Mouse (Mus musculus) hindbrain, embryonic 14.5 days (tissue): ENCODE data around the gene Taok3. TPM values are rescaled to one million over a fixed set of nuclear protein-coding genes. Genes with fewer than 3 reads are reported as not detected.

Source experiments
- ATAC-seq: fragments of 200-750 bp; cut with Nextera tagmentation; 2 replicates; pipeline ENCODE4 v1.8.0; 2017; ENCODE audit warnings: moderate number of reproducible peaks, mild to moderate bottlenecking, moderate TSS enrichment, moderate library complexity; ENCODE audit not compliant: low FRiP score
- DNase-seq: peaks from one replicate; pipeline ENCODE4 v3.0.0-alpha.2; 2015; ENCODE audit warnings: low spot score
- H3K27ac ChIP-seq: fragments of 300-500 bp; sonication (generic); 2 replicates; pipeline ENCODE4 v1.5.1; 2014; ENCODE audit warnings: mild to moderate bottlenecking, moderate library complexity
- H3K27me3 ChIP-seq: fragments of 300-500 bp; sonication (generic); 2 replicates; pipeline ENCODE4 v1.6.1; 2014; ENCODE audit warnings: mild to moderate bottlenecking, low read length, mixed read lengths; ENCODE audit not compliant: control insufficient read depth, insufficient read depth
- H3K36me3 ChIP-seq: fragments of 300-500 bp; sonication (generic); replicated peaks from 2 replicates; pipeline ENCODE4 v1.6.1; 2014; ENCODE audit not compliant: control insufficient read depth, insufficient read depth
- H3K4me1 ChIP-seq: fragments of 300-500 bp; sonication (generic); replicated peaks from 2 replicates; pipeline ENCODE4 v1.6.1; 2014; ENCODE audit warnings: antibody characterized with exemption, low read length, mixed read lengths; ENCODE audit not compliant: control insufficient read depth, insufficient read depth
- H3K4me2 ChIP-seq: fragments of 300-500 bp; sonication (generic); replicated peaks from 2 replicates; pipeline ENCODE4 v1.6.1; 2014; ENCODE audit warnings: mild to moderate bottlenecking, moderate library complexity
- H3K4me3 ChIP-seq: fragments of 300-500 bp; sonication (generic); replicated peaks from 2 replicates; pipeline ENCODE4 v1.5.1; 2014; ENCODE audit warnings: mild to moderate bottlenecking, low read length
- H3K9ac ChIP-seq: fragments of 300-500 bp; sonication (generic); 2 replicates; pipeline ENCODE4 v1.6.1; 2014
- H3K9me3 ChIP-seq: fragments of 300-500 bp; sonication (generic); 2 replicates; pipeline ENCODE4 v1.6.1; 2016; ENCODE audit warnings: low read length; ENCODE audit not compliant: control insufficient read depth
- WGBS: fragments of 180-500 bp; shearing (Covaris S2); extraction: QIAGEN DNeasy Blood & Tissue Kit; methylation state at CpG from one replicate; pipeline ENCODE4 v1.1.7; 2014; 5-methylcytosine and 5-hydroxymethylcytosine counted together
- polyA plus RNA-seq: library from polyadenylated mRNA; unstranded; fragments of >200 nt; fragmentation: Nextera tagmentation; extraction: Ambion mirVana; gene quantifications from 2 replicates; pipeline ENCODE4 v1.2.1, GENCODE M21; 2014

The Taok3 gene
- polyA plus RNA-seq, 1 experiment from 2014 or later, result 50.4 TPM

DNA sequence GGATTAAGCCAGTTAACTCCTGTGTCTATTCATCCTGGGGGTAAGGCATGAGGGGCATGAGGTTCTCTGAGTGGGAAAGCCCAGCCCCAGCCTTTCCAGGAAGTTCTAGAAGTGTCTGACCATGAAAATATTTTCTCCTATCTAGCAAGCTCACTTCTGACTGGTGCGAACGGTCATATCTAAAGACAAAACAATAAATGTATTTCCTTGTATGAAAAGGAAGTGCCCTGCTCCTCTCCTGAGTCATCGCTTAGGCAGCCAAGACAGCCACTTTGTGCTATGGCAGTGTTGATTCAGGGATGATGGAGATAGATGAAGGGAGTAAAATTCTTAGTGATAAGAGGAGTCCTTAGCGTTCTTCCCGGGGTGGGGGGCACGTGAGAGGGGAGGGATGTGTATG, 3.2 kb downstream of the Taok3 start:
- Histone ChIP-seq H3K9me3 (no peaks in the 10 kb centered on the region), H3K27ac (no peak overlapping the region), H3K9ac (no peak overlapping the region), H3K4me3 (no peak overlapping the region), H3K4me1 (peaks cover 14% of the 10 kb centered on the region), H3K4me2 (no peak overlapping the region), H3K27me3 (0 out of 2 replicates have a peak, but pooled peaks cover 7% of the 10 kb centered on the region), H3K36me3 (no peaks in the 10 kb centered on the region)
- 88% methylated on average over 6 of the region's 6 CpGs for WGBS
- DNase-seq (no peak), ATAC-seq (no peak)

DNA sequence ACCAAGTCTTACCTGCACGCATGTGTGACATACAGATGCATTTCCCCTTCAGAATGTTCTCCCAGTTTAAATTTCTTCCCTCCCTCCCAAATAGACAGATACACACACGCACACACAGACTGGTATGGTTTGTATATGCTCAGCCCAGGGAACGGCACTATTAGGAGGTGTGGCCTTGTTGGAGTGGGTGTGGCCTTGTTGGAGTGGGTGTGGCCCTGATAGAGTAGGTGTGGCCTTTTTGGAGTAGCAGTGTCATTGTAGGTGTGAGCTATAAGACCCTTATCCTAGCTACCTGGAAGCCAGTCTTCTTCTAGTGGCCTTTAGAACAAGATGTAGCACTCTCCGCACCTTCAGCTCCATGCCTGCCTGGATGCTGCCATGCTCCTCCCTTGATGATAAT, 3.9 kb downstream of the Taok3 start:
- Histone ChIP-seq H3K27ac (no peak overlapping the region), H3K4me2 (no peak overlapping the region), H3K4me3 (no peak overlapping the region), H3K9ac (no peak overlapping the region), H3K9me3 (no peaks in the 10 kb centered on the region), H3K27me3 (0 out of 2 replicates have a peak, but pooled peaks cover 7% of the 10 kb centered on the region), H3K4me1 (peaks cover 14% of the 10 kb centered on the region), H3K36me3 (no peaks in the 10 kb centered on the region)
- no peak for DNase-seq
- WGBS, result 88% methylated on average over 4 of the region's 4 CpGs
- no peak for ATAC-seq

DNA sequence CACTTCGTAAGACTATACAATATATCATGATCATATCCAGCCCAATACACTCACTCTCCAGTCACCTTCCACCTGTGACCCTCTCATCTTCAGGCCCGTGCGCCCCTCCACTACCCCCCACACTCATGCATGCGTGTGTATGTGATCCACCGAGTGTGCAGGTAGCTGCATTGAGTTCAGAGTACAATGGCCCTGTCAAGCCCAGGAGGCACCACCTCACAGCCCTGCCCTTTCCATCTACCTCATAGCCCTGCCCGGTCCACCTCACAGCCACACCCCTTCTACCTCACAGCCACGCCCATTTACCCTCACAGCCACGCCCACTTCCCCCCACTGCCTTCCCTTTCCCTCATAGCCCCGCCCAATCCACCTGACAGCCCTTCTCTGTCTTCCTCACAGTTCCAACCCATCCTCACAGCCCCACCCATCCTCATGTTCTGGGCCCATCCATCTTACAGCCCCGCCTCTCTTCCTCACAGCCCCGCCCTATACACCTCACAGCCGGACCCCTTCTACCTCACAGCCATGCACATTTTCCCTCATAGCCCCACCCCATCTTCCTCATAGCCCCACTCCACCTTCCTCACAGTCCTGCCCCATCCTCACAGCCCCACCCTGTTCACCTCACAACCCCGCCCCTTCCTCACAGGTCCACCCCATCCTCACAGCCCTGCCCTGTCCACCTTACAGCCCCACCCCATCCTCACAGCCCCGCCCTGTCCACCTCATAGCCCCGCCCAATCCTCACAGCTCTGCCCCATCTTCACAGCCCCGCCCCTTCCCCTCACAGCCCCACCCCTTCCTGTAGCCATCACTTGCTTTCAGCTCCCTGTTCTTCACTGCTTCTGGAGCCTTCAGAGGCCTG, 5.8 kb downstream of the Taok3 start:
- ATAC-seq, result peak; percentile 34; the same call in 1 of the 2 replicates
- WGBS, result 84% methylated on average over 16 of the region's 16 CpGs
- H3K4me3 ChIP-seq, result no peak overlapping the region

DNA sequence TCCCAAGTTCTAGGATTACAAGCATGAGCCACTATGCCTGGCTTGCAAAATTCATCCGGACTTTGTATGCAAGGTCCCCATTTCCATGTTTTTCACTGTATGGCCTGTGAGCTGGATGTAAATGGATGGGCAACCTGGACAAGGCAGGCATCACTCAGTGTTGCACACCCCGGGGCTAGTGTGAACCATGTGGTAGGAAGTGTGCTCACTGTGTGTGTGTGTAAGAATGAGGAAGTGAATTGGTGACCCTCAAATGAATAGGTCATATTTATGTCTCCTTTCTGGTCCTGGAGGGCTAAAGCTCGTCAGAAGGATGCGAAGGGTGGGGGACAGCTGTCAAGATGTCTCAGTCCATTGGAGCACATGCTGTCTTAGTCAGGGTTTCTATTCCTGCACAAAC, 7.1 kb downstream of the Taok3 start:
- Histone ChIP-seq H3K9me3 (no peaks in the 10 kb centered on the region), H3K36me3 (no peaks in the 10 kb centered on the region), H3K4me3 (no peak overlapping the region), H3K27me3 (no peaks in the 10 kb centered on the region), H3K9ac (no peak overlapping the region), H3K4me2 (no peak overlapping the region), H3K4me1 (no peaks in the 10 kb centered on the region), H3K27ac (no peak overlapping the region)
- DNase-seq (no peak), ATAC-seq (no peak)
- 87% methylated on average over 4 of the region's 4 CpGs for WGBS

More for the DNA sequence above, 5.8 kb downstream of the Taok3 start:
- DNase-seq, result no peak
- Histone ChIP-seq H3K27ac (no peak overlapping the region), H3K9me3 (no peaks in the 10 kb centered on the region), H3K27me3 (0 out of 2 replicates have a peak, but pooled peaks cover 7% of the 10 kb centered on the region), H3K9ac (no peak overlapping the region), H3K4me1 (peaks cover 11% of the 10 kb centered on the region), H3K36me3 (no peaks in the 10 kb centered on the region), H3K4me2 (no peak overlapping the region)

DNA sequence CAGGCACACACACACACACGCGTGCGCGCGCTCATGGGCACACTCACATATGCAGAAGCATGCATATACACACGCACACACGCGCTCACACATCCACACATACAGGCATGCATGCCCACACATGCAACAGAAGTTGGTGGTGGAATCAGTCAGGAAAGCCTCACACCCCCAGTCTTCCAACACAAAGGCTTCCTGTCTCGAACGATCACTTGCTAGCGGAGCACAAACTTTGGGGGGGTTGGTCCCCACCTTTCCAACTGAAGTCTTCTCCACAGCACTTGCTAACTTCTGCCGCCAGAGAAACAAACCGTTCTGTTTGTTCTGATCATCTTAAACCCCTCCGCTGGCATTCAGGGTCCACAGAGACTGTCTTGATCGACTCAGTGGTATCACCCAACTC, 10.8 kb downstream of the Taok3 start:
- Histone ChIP-seq H3K36me3 (no peaks in the 10 kb centered on the region), H3K27me3 (no peaks in the 10 kb centered on the region)

DNA sequence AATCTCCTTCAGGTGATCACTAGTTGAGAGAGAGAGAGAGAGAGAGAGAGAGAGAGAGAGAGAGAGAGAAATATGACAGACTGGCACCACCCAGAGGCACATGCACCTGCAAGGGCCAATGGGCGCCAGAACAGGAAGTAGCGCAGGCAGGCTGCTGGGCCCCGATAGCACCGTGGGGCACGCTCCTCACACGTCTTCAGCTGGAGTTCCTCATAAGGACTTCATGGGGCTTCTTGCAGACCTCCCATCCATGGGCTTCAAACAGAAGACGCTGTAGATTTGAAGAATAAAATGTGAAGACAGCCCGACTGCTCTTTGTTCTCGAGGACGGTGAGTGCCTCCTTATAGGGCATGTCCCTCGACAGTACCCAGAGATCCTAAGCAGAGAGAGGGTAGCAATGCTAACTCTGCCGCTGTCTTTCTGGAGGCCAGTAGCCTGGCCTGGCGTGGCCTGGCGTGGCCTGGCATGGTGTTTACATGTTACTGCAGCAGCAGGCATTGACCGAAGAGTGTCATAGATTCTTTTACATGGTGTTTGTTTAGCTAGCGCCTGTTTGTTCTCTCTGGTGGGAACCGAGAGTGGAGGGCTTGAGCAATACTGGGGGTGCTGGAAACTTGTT, 13.6 kb downstream of the Taok3 start:
- WGBS, result 87% methylated on average over 17 of the region's 17 CpGs

More for the DNA sequence above, 10.8 kb downstream of the Taok3 start:
- WGBS, result 95% methylated on average over 15 of the region's 15 CpGs
- Histone ChIP-seq H3K4me3 (no peak overlapping the region), H3K9me3 (no peaks in the 10 kb centered on the region), H3K9ac (no peak overlapping the region), H3K4me2 (no peak overlapping the region), H3K4me1 (peaks cover 7% of the 10 kb centered on the region; the same call in 1 of the 2 replicates), H3K27ac (no peak overlapping the region)
- DNase-seq (no peak), ATAC-seq (no peak)

DNA sequence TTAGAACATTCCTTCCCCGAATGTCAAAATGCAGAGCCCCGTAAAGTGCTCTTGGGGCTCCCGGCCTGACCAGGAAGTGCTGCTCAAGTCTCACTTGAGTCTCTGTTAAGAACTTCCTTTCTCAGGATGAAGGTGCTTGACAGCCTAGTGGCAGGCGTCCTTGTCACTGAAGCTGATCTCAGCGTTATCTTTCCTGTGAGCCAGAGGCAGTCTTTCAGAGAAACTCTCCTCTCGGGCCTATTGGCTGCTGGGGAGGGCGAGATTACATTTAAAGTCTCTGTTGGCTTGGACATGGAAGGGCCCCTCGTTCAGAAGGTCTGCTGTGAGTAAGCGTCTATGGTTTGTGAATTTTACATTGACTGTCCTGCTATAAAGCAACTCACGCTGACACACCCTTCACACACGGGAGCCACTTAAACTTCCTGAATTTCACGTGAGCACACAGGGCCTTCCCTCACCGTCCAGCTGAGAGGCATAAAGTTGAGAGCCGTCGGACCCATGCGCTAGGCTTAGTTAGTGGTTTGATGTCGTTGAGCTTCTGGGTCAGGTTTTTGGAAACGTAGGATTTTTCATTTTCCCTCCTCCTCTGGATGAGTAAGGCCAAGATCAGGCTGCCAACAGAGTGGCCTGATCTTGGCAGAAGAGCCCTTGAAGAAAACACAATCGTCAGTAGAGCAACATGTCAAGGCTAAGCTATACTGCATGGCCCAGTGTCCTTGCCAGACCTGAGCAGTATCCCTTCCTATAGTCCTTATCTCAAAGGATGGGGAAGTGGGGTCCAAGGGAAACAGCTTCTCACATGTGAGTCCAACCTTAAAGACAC, 14.3 kb downstream of the Taok3 start:
- WGBS, result 85% methylated on average over 19 of the region's 19 CpGs
- Histone ChIP-seq H3K4me2 (no peak overlapping the region), H3K36me3 (no peaks in the 10 kb centered on the region), H3K9ac (no peak overlapping the region), H3K4me3 (no peak overlapping the region), H3K9me3 (no peaks in the 10 kb centered on the region), H3K4me1 (peaks cover 7% of the 10 kb centered on the region; the same call in 1 of the 2 replicates), H3K27ac (no peak overlapping the region), H3K27me3 (no peaks in the 10 kb centered on the region)
- ATAC-seq, result no peak
- no peak for DNase-seq

More for the DNA sequence above, 13.6 kb downstream of the Taok3 start:
- Histone ChIP-seq H3K36me3 (no peaks in the 10 kb centered on the region), H3K4me2 (no peak overlapping the region), H3K4me3 (no peak overlapping the region), H3K9me3 (no peaks in the 10 kb centered on the region), H3K27me3 (no peaks in the 10 kb centered on the region), H3K4me1 (peaks cover 7% of the 10 kb centered on the region; the same call in 1 of the 2 replicates), H3K9ac (no peak overlapping the region), H3K27ac (no peak overlapping the region)
- ATAC-seq (no peak), DNase-seq (no peak)

DNA sequence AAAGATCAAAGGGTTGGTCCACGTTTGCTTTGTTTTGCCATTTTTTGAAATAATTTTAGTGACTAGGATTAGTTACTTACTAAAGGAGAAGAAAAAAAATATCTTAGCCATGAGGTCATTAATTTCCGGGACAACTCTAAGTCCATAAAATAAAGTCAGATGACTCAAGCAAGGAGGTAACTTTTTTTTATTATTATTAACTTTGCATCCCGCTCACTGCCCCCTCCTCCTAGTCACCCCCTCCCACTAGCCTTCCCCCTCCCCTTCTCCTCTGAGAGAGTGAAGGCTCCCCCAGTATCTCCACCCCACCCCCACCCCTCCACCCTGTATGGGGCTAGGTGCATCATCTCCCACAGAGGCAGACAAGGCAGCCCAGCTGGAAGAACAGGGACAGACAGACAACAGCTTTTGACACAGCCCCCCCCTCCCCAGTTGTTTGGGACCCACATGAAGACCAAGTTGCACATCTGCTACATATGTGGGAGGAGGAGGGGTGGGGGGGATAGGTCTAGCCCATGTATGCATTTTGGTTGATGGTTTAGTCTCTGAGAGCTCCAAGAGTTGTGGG, 15.0 kb downstream of the Taok3 start:
- Histone ChIP-seq H3K9ac (no peak overlapping the region), H3K27ac (no peak overlapping the region), H3K4me1 (peaks cover 7% of the 10 kb centered on the region; the same call in 1 of the 2 replicates), H3K36me3 (no peaks in the 10 kb centered on the region), H3K9me3 (no peaks in the 10 kb centered on the region), H3K4me3 (no peak overlapping the region), H3K27me3 (no peaks in the 10 kb centered on the region), H3K4me2 (peak overlapping the region; percentile 10; the same call in 1 of the 2 replicates)
- no peak for DNase-seq
- WGBS, result 71% methylated on average over 3 of the region's 3 CpGs
- ATAC-seq, result no peak
